Mouse (Mus musculus) liver, embryonic 11.5 days (tissue): ENCODE measurements around the gene Mtif2. TPM values are rescaled to one million over a fixed set of nuclear protein-coding genes. Genes with fewer than 3 reads are reported as not detected.

Experiments
- ATAC-seq: fragments of 200-750 bp; cut with Nextera tagmentation; replicated peaks from 2 replicates; pipeline ENCODE4 v1.8.0; 2017; ENCODE audit warnings: moderate number of reproducible peaks, mild to moderate bottlenecking, moderate TSS enrichment, moderate library complexity; ENCODE audit not compliant: low FRiP score
- DNase-seq: peaks from one replicate; pipeline ENCODE4 v3.0.0-alpha.2; 2017; ENCODE audit warnings: low spot score
- H3K27ac ChIP-seq: fragments of 300-500 bp; sonication (generic); 2 replicates; pipeline ENCODE4 v1.5.1; 2014; ENCODE audit warnings: mild to moderate bottlenecking, low read depth, low read length, control low read depth
- H3K27me3 ChIP-seq: fragments of 300-500 bp; sonication (generic); replicated peaks from 2 replicates; pipeline ENCODE4 v1.6.1; 2014; ENCODE audit warnings: low read length, mixed read lengths; ENCODE audit not compliant: control insufficient read depth, insufficient read depth
- H3K36me3 ChIP-seq: fragments of 300-500 bp; sonication (generic); 2 replicates; pipeline ENCODE4 v1.6.1; 2014; ENCODE audit warnings: mild to moderate bottlenecking, low read length, moderate library complexity, mixed read lengths; ENCODE audit not compliant: control insufficient read depth, insufficient read depth
- H3K4me1 ChIP-seq: fragments of 300-500 bp; sonication (generic); replicated peaks from 2 replicates; pipeline ENCODE4 v1.6.1; 2014; ENCODE audit warnings: low read length, mixed read lengths; ENCODE audit not compliant: control insufficient read depth, insufficient read depth
- H3K4me2 ChIP-seq: fragments of 300-500 bp; sonication (generic); 2 replicates; pipeline ENCODE4 v1.6.1; 2014; ENCODE audit warnings: mild to moderate bottlenecking, control low read depth, moderate library complexity
- H3K4me3 ChIP-seq: fragments of 300-500 bp; sonication (generic); 2 replicates; pipeline ENCODE4 v1.5.1; 2014; ENCODE audit warnings: low read depth, low read length, control low read depth
- H3K9ac ChIP-seq: fragments of 300-500 bp; sonication (generic); 2 replicates; pipeline ENCODE4 v1.6.1; 2014; ENCODE audit warnings: low read depth, low read length, control low read depth
- H3K9me3 ChIP-seq: fragments of 300-500 bp; sonication (generic); 2 replicates; pipeline ENCODE4 v1.6.1; 2016; ENCODE audit warnings: low read length, inconsistent platforms, mixed read lengths; ENCODE audit not compliant: control insufficient read depth
- WGBS: fragments of 180-500 bp; shearing (Covaris S2); extraction: QIAGEN DNeasy Blood & Tissue Kit; methylation state at CpG from one replicate; pipeline ENCODE4 v1.1.7; 2014; 5-methylcytosine and 5-hydroxymethylcytosine counted together
- polyA plus RNA-seq: library from polyadenylated mRNA; unstranded; fragments of >200 nt; fragmentation: Nextera tagmentation; extraction: Ambion mirVana; gene quantifications from 2 replicates; pipeline ENCODE4 v1.2.1, GENCODE M21; 2014

The Mtif2 gene
- polyA plus RNA-seq, 1 experiment from 2014 or later, result 44.7 TPM

- under 1% methylated on average over 45 of the region's 46 CpGs for WGBS
- peak within 1 kb of the TSS; percentile 86 for H3K4me2 ChIP-seq
- peaks cover 6% of the 10 kb centered on the region for H3K4me1 ChIP-seq
- H3K4me3 ChIP-seq, result peak within 1 kb of the TSS; percentile 62
- peak; percentile 94 for DNase-seq
- peak; percentile 94 for ATAC-seq
- H3K27ac ChIP-seq, result peak within 1 kb of the TSS; percentile 87
- H3K27me3 ChIP-seq, result no peaks in the 10 kb centered on the region
- H3K9ac ChIP-seq, result peak within 1 kb of the TSS; percentile 90
- H3K36me3 ChIP-seq, result peaks cover 23% of the 10 kb centered on the region
- no peaks in the 10 kb centered on the region for H3K9me3 ChIP-seq
These were observed 21.7 kb downstream of the Mtif2 start, which contains the start of the genes Clhc1 and Rps27a for GRCm38 (mm10) chr11:29547752-29548503. Gene Clhc1 (plus strand): TSS chr11:29547950. Gene Rps27a (minus strand): TSS chr11:29548109.

GRCm38 (mm10) chr11:29548504-29549424 is 22.6 kb downstream of the Mtif2 start:
- no peak for DNase-seq
- peak overlapping the region; percentile 62 for H3K4me3 ChIP-seq
- peak overlapping the region; percentile 90 for H3K9ac ChIP-seq
- no peak for ATAC-seq
- H3K36me3 ChIP-seq, result peaks cover 23% of the 10 kb centered on the region
- no peaks in the 10 kb centered on the region for H3K9me3 ChIP-seq
- peaks cover 6% of the 10 kb centered on the region for H3K4me1 ChIP-seq
- H3K27me3 ChIP-seq, result no peaks in the 10 kb centered on the region
- peak overlapping the region; percentile 87; the same call in 1 of the 2 replicates for H3K27ac ChIP-seq
- 18% methylated on average over 23 of the region's 23 CpGs for WGBS
- H3K4me2 ChIP-seq, result peak overlapping the region; percentile 76

GRCm38 (mm10) chr11:29549425-29549778 is 23.2 kb downstream of the Mtif2 start:
- 60% methylated on average over 1 of the region's 1 CpGs for WGBS
- no peak overlapping the region for H3K9ac ChIP-seq
- H3K4me3 ChIP-seq, result no peak overlapping the region
- DNase-seq, result no peak
- no peak overlapping the region; the same call in 1 of the 2 replicates for H3K4me2 ChIP-seq
- peaks cover 6% of the 10 kb centered on the region for H3K4me1 ChIP-seq
- H3K36me3 ChIP-seq, result peaks cover 18% of the 10 kb centered on the region
- ATAC-seq, result no peak
- no peaks in the 10 kb centered on the region for H3K9me3 ChIP-seq
- no peaks in the 10 kb centered on the region for H3K27me3 ChIP-seq
- no peak overlapping the region for H3K27ac ChIP-seq

- 83% methylated on average over 9 of the region's 9 CpGs for WGBS
- no peak overlapping the region for H3K4me3 ChIP-seq
- H3K27ac ChIP-seq, result no peak overlapping the region
- H3K9me3 ChIP-seq, result no peaks in the 10 kb centered on the region
- no peak overlapping the region for H3K4me2 ChIP-seq
- no peaks in the 10 kb centered on the region for H3K4me1 ChIP-seq
- ATAC-seq (no peak), DNase-seq (no peak)
- H3K36me3 ChIP-seq, result no peaks in the 10 kb centered on the region
- H3K27me3 ChIP-seq, result no peaks in the 10 kb centered on the region
- no peak overlapping the region for H3K9ac ChIP-seq
These were observed 34.2 kb downstream of the Mtif2 start for GRCm38 (mm10) chr11:29560452-29560851.

- Histone ChIP-seq H3K4me2 (no peak overlapping the region), H3K4me3 (no peak overlapping the region), H3K27me3 (no peaks in the 10 kb centered on the region), H3K9ac (no peak overlapping the region), H3K27ac (no peak overlapping the region), H3K9me3 (no peaks in the 10 kb centered on the region), H3K4me1 (no peaks in the 10 kb centered on the region), H3K36me3 (no peaks in the 10 kb centered on the region)
- DNase-seq (no peak), ATAC-seq (no peak)
- 79% methylated on average over 3 of the region's 3 CpGs for WGBS
These were observed 34.8 kb downstream of the Mtif2 start for GRCm38 (mm10) chr11:29560990-29561389.

- Histone ChIP-seq H3K4me3 (no peak overlapping the region), H3K27ac (no peak overlapping the region), H3K4me2 (no peak overlapping the region), H3K9ac (no peak overlapping the region), H3K36me3 (no peaks in the 10 kb centered on the region), H3K27me3 (no peaks in the 10 kb centered on the region), H3K4me1 (no peaks in the 10 kb centered on the region), H3K9me3 (no peaks in the 10 kb centered on the region)
- DNase-seq (no peak), ATAC-seq (no peak)
- WGBS, result 76% methylated on average over 2 of the region's 2 CpGs
These were observed 37.2 kb downstream of the Mtif2 start for GRCm38 (mm10) chr11:29563406-29563805.

GRCm38 (mm10) chr11:29571536-29571935 is 45.3 kb downstream of the Mtif2 start:
- H3K36me3 ChIP-seq, result no peaks in the 10 kb centered on the region
- no peak for DNase-seq
- H3K27ac ChIP-seq, result no peak overlapping the region
- H3K9me3 ChIP-seq, result no peaks in the 10 kb centered on the region
- no peaks in the 10 kb centered on the region for H3K4me1 ChIP-seq
- H3K4me3 ChIP-seq, result no peak overlapping the region
- H3K27me3 ChIP-seq, result no peaks in the 10 kb centered on the region
- WGBS, result 56% methylated on average over 3 of the region's 3 CpGs
- ATAC-seq, result no peak
- no peak overlapping the region for H3K4me2 ChIP-seq
- H3K9ac ChIP-seq, result no peak overlapping the region

GRCm38 (mm10) chr11:29572656-29573055 is 46.4 kb downstream of the Mtif2 start:
- Histone ChIP-seq H3K36me3 (no peaks in the 10 kb centered on the region), H3K27me3 (no peaks in the 10 kb centered on the region), H3K9me3 (no peaks in the 10 kb centered on the region), H3K4me1 (no peaks in the 10 kb centered on the region), H3K4me2 (no peak overlapping the region), H3K9ac (no peak overlapping the region), H3K4me3 (no peak overlapping the region), H3K27ac (no peak overlapping the region)
- WGBS, result 72% methylated on average over 2 of the region's 2 CpGs
- DNase-seq, result no peak
- no peak for ATAC-seq
